In genomic region chr2:132780978-132781377, GRCm38 (mm10) we compare ENCODE assay signal across 8 mouse cellular contexts. TPM values are rescaled to one million over a fixed set of nuclear protein-coding genes. Genes with fewer than 3 reads are reported as not detected.
DNase-seq lines count a peak whose midpoint lies in the region; ATAC-seq and TF ChIP-seq lines count a peak whose summit lies in the region.
"Had no signal": no experiment of that assay in that cellular context is flagged by ENCODE, and none has a peak within 500 bp of the region (broad histone marks: within the 10 kb centered on the region; RNA-seq: fewer than 3 reads in every experiment).

Chgb (plus strand) TSS chr2:132781278.

- TF ChIP-seq CTCF in lung, embryonic 14.5 days (IDR thresholded peaks at IDR 0.05; ENCODE audit: low read depth), result no peak

- no peak for ATAC-seq in lung, embryonic 14.5 days (ENCODE audit: insufficient read depth)
- no peak for ATAC-seq in embryonic facial prominence, embryonic 14.5 days (ENCODE audit: low read depth)
- no peak for ATAC-seq in stomach, embryonic 14.5 days (ENCODE audit: insufficient number of reproducible peaks, insufficient read depth, low FRiP score, low read depth)
- no peak for ATAC-seq in monocyte, adult 5-6 weeks (replicated peaks; ENCODE audit: insufficient number of reproducible peaks, low FRiP score, low TSS enrichment, poor library complexity, severe bottlenecking)

- no peaks in the 10 kb centered on the region for H3K9me3 ChIP-seq in lung, embryonic 14.5 days (ENCODE audit: low read depth, low read length)
- H3K9me3 ChIP-seq in embryonic facial prominence, embryonic 14.5 days (ENCODE audit: control insufficient read depth, low read length), result no peaks in the 10 kb centered on the region
- H3K9me3 ChIP-seq in stomach, embryonic 14.5 days (ENCODE audit: control insufficient read depth, low read depth, low read length), result no peaks in the 10 kb centered on the region

- peak within 1 kb of the TSS; percentile 74 for H3K4me2 ChIP-seq in lung, embryonic 14.5 days
- H3K4me2 ChIP-seq in embryonic facial prominence, embryonic 14.5 days (ENCODE audit: low read depth, low read length), result peak within 1 kb of the TSS; percentile 82
- H3K4me2 ChIP-seq in stomach, embryonic 14.5 days (replicated peaks; ENCODE audit: low read depth, low read length), result peak within 1 kb of the TSS; percentile 64

- DNase-seq in lung, embryonic 14.5 days, result no peak
- DNase-seq in lung, postnatal 25 days (ENCODE audit: low spot score), result no peak
- DNase-seq in embryonic facial prominence, embryonic 14.5 days (ENCODE audit: low spot score), result no peak
- DNase-seq in left cerebral cortex, postnatal 25 days (ENCODE audit: low spot score in 2 of 2), result no peak
- DNase-seq in natural killer cell, adult 2 months (ENCODE audit: low spot score in 2 of 2), result no peak

- H3K27ac ChIP-seq in lung, embryonic 14.5 days (ENCODE audit: low read depth), result no peak within 1 kb of the TSS
- no peak within 1 kb of the TSS for H3K27ac ChIP-seq in embryonic facial prominence, embryonic 14.5 days (replicated peaks; ENCODE audit: low read depth, low read length)
- H3K27ac ChIP-seq in stomach, embryonic 14.5 days (ENCODE audit: low read length), result no peak within 1 kb of the TSS

- H3K9ac ChIP-seq in lung, embryonic 14.5 days, result no peak within 1 kb of the TSS
- peak within 1 kb of the TSS; percentile 34; the same call in 1 of the 2 replicates for H3K9ac ChIP-seq in embryonic facial prominence, embryonic 14.5 days (ENCODE audit: low read depth, low read length)
- H3K9ac ChIP-seq in stomach, embryonic 14.5 days (replicated peaks; ENCODE audit: low read depth, low read length), result no peak within 1 kb of the TSS

- intact Hi-C loops in left cerebral cortex, postnatal 25 days (cut with DNase I), result loop anchor here (1.0 to 10.0 kb wide), 4 partner anchors 23 to 268 kb away; no protein-coding TSS in a partner anchor

- WGBS in lung, embryonic 14.5 days, result 8% methylated on average over 4 of the region's 4 CpGs
- 10% methylated on average over 4 of the region's 4 CpGs for WGBS in embryonic facial prominence, embryonic 14.5 days
- 13% methylated on average over 4 of the region's 4 CpGs for WGBS in stomach, embryonic 14.5 days

- no peaks in the 10 kb centered on the region for H3K4me1 ChIP-seq in lung, embryonic 14.5 days (ENCODE audit: insufficient read depth)
- peaks cover 5% of the 10 kb centered on the region; the same call in 1 of the 2 replicates for H3K4me1 ChIP-seq in embryonic facial prominence, embryonic 14.5 days (ENCODE audit: control insufficient read depth, insufficient read depth, low read length)
- no peaks in the 10 kb centered on the region for H3K4me1 ChIP-seq in stomach, embryonic 14.5 days (ENCODE audit: control insufficient read depth, insufficient read depth, low read length)

- H3K4me3 ChIP-seq in lung, embryonic 14.5 days (ENCODE audit: low read depth, low read length), result peak within 1 kb of the TSS; percentile 37
- H3K4me3 ChIP-seq in embryonic facial prominence, embryonic 14.5 days (ENCODE audit: low read depth, low read length), result peak within 1 kb of the TSS; percentile 42
- peak within 1 kb of the TSS; percentile 34 for H3K4me3 ChIP-seq in stomach, embryonic 14.5 days (ENCODE audit: low read depth, low read length)

- H3K36me3 ChIP-seq in lung, embryonic 14.5 days (ENCODE audit: insufficient read depth), result no peaks in the 10 kb centered on the region
- H3K36me3 ChIP-seq in embryonic facial prominence, embryonic 14.5 days (ENCODE audit: control insufficient read depth, insufficient read depth, low read length), result no peaks in the 10 kb centered on the region
- H3K36me3 ChIP-seq in stomach, embryonic 14.5 days (ENCODE audit: control insufficient read depth, insufficient read depth, low read length), result no peaks in the 10 kb centered on the region

- no peaks in the 10 kb centered on the region for H3K27me3 ChIP-seq in lung, embryonic 14.5 days (ENCODE audit: insufficient read depth, low read length)
- no peaks in the 10 kb centered on the region for H3K27me3 ChIP-seq in embryonic facial prominence, embryonic 14.5 days (replicated peaks; ENCODE audit: control insufficient read depth, insufficient read depth, low read length)
- no peaks in the 10 kb centered on the region for H3K27me3 ChIP-seq in stomach, embryonic 14.5 days (ENCODE audit: control insufficient read depth, insufficient read depth, low read length)

RNA-seq across cellular contexts. Expression of gene Chgb, which starts in this region (rescaled TPM):
- 0.14 and 0.28 TPM in 2 replicates for polyA plus RNA-seq in lung, embryonic 14.5 days (2014; fragmentation: Nextera tagmentation; extraction: Ambion mirVana)
- polyA plus RNA-seq in embryonic facial prominence, embryonic 14.5 days (2014; fragmentation: Nextera tagmentation; extraction: Ambion mirVana), result 3.2 and 5.3 TPM in 2 replicates
- total RNA-seq in left cerebral cortex, postnatal 25 days (2021), result 100 to 1,000 TPM; 261 TPM
- 3.4 and 6.3 TPM in 2 replicates for polyA plus RNA-seq in stomach, embryonic 14.5 days (2014; fragmentation: Nextera tagmentation; extraction: Ambion mirVana)
- not detected in 3 replicates for total RNA-seq in monocyte, adult 5-6 weeks (2017)
- total RNA-seq: neutrophil, adult 5-6 weeks had no signal

Comparison
In these comparisons a context has a peak if more than half of its experiments do, and no peak if none do; other contexts are left out.
1. RNA of gene Chgb (total RNA-seq): 261 TPM in left cerebral cortex, postnatal 25 days; not detected in monocyte, adult 5-6 weeks; every median in the first group is over 100 times any median in the second.
2. Peak in every context shown above with its lines, with median percentiles within 50 percentile points of each other: H3K4me2 ChIP-seq and H3K4me3 ChIP-seq.